Mouse (Mus musculus) erythroblast, embryonic 14.5 days (primary cell): ENCODE data around the gene Npas2. TPM values are rescaled to one million over a fixed set of nuclear protein-coding genes. Genes with fewer than 3 reads are reported as not detected.
A peak's percentile ranks its signal among the peaks of the same experiment; 100 is the strongest.

Experiments used
- H3K27me3 ChIP-seq: 2 replicates; pipeline ENCODE4 v1.6.1; 2012; ENCODE audit warnings: inconsistent platforms; ENCODE audit not compliant: control insufficient read depth
- H3K36me3 ChIP-seq: 2 replicates; pipeline ENCODE4 v1.6.1; 2012; ENCODE audit warnings: mild to moderate bottlenecking, inconsistent platforms; ENCODE audit not compliant: control insufficient read depth
- H3K4me1 ChIP-seq: 2 replicates; pipeline ENCODE4 v1.6.1; 2012; ENCODE audit warnings: inconsistent platforms; ENCODE audit not compliant: control insufficient read depth
- H3K4me3 ChIP-seq: replicated peaks from 2 replicates; pipeline ENCODE3; 2012; ENCODE audit warnings: moderate library complexity, mild to moderate bottlenecking, inconsistent platforms
- H3K9me3 ChIP-seq: 2 replicates; pipeline ENCODE4 v1.6.1; 2012; ENCODE audit warnings: low read length, inconsistent platforms, mixed read lengths; ENCODE audit not compliant: control insufficient read depth
- GATA1 ChIP-seq: IDR thresholded peaks from 2 replicates; pipeline ENCODE4 v1.6.1; 2012; ENCODE audit warnings: low read length, inconsistent platforms, mixed read lengths
- TAL1 ChIP-seq: IDR thresholded peaks from 3 replicates; pipeline ENCODE4 v1.6.1; 2012; ENCODE audit warnings: low read length, inconsistent platforms, mixed read lengths
- polyA plus RNA-seq: library from polyadenylated mRNA; stranded (reverse); fragments of >175 nt; gene quantifications from 2 replicates; pipeline ENCODE4 v1.2.3, GENCODE M21; 2012

The Npas2 gene
- polyA plus RNA-seq, 1 experiment = not detected

GRCm38 (mm10) chr1:39349001-39349400, 155.5 kb downstream of the Npas2 start:
- H3K36me3 ChIP-seq = no peaks in the 10 kb centered on the region
- TF ChIP-seq TAL1 = no peak
- no peak for TF ChIP-seq GATA1
- H3K9me3 ChIP-seq = no peaks in the 10 kb centered on the region
- H3K4me1 ChIP-seq = no peaks in the 10 kb centered on the region
- no peak overlapping the region for H3K4me3 ChIP-seq
- H3K27me3 ChIP-seq = no peaks in the 10 kb centered on the region

GRCm38 (mm10) chr1:39349427-39349826, 155.9 kb downstream of the Npas2 start:
- TF ChIP-seq TAL1 = no peak
- TF ChIP-seq GATA1 = no peak
- H3K4me1 ChIP-seq = no peaks in the 10 kb centered on the region
- H3K27me3 ChIP-seq = no peaks in the 10 kb centered on the region
- H3K36me3 ChIP-seq = no peaks in the 10 kb centered on the region
- no peak overlapping the region for H3K4me3 ChIP-seq
- H3K9me3 ChIP-seq = no peaks in the 10 kb centered on the region

GRCm38 (mm10) chr1:39361754-39362514, 168.4 kb downstream of the Npas2 start:
- Histone ChIP-seq H3K4me1 (peaks cover 28% of the 10 kb centered on the region), H3K4me3 (no peak overlapping the region), H3K9me3 (peaks cover 6% of the 10 kb centered on the region), H3K27me3 (peaks cover 13% of the 10 kb centered on the region), H3K36me3 (no peaks in the 10 kb centered on the region)
- no peak for TF ChIP-seq TAL1
- TF ChIP-seq GATA1 = no peak

- Histone ChIP-seq H3K9me3 (peaks cover 6% of the 10 kb centered on the region), H3K4me1 (peaks cover 34% of the 10 kb centered on the region), H3K36me3 (no peaks in the 10 kb centered on the region), H3K4me3 (no peak overlapping the region), H3K27me3 (peaks cover 12% of the 10 kb centered on the region)
- TF ChIP-seq TAL1 (no peak), GATA1 (no peak)
Observed at GRCm38 (mm10) chr1:39362515-39362893, 169.0 kb downstream of the Npas2 start.

- Histone ChIP-seq H3K9me3 (no peaks in the 10 kb centered on the region), H3K27me3 (peaks cover 7% of the 10 kb centered on the region), H3K36me3 (peaks cover 17% of the 10 kb centered on the region), H3K4me1 (peaks cover 49% of the 10 kb centered on the region), H3K4me3 (no peak overlapping the region)
- TF ChIP-seq TAL1 = no peak
- TF ChIP-seq GATA1 = no peak
Observed at GRCm38 (mm10) chr1:39365562-39365961, 172.0 kb downstream of the Npas2 start.

- Histone ChIP-seq H3K4me3 (peak overlapping the region; percentile 70), H3K27me3 (peaks cover 7% of the 10 kb centered on the region), H3K4me1 (peaks cover 41% of the 10 kb centered on the region), H3K9me3 (no peaks in the 10 kb centered on the region), H3K36me3 (peaks cover 32% of the 10 kb centered on the region)
- TF ChIP-seq GATA1 = no peak
- TF ChIP-seq TAL1 = no peak
Observed at GRCm38 (mm10) chr1:39367045-39367444, 173.5 kb downstream of the Npas2 start.

- TF ChIP-seq GATA1 (no peak), TAL1 (no peak)
- peaks cover 7% of the 10 kb centered on the region for H3K27me3 ChIP-seq
- peaks cover 37% of the 10 kb centered on the region for H3K4me1 ChIP-seq
- H3K9me3 ChIP-seq = no peaks in the 10 kb centered on the region
- H3K36me3 ChIP-seq = peaks cover 39% of the 10 kb centered on the region
- H3K4me3 ChIP-seq = peak within 1 kb of the TSS; percentile 70
Observed at GRCm38 (mm10) chr1:39367601-39368266, 174.2 kb downstream of the Npas2 start, which contains the start of gene Rpl31. Gene Rpl31, plus strand, starts transcription at chr1:39367842.

- peaks cover 45% of the 10 kb centered on the region for H3K36me3 ChIP-seq
- TF ChIP-seq GATA1 = no peak
- H3K9me3 ChIP-seq = no peaks in the 10 kb centered on the region
- peaks cover 7% of the 10 kb centered on the region for H3K27me3 ChIP-seq
- H3K4me3 ChIP-seq = peak overlapping the region; percentile 70
- peaks cover 34% of the 10 kb centered on the region for H3K4me1 ChIP-seq
Observed at GRCm38 (mm10) chr1:39368267-39368841, 174.8 kb downstream of the Npas2 start.

- TF ChIP-seq TAL1 = no peak
- TF ChIP-seq GATA1 = no peak
- no peaks in the 10 kb centered on the region for H3K9me3 ChIP-seq
- H3K4me3 ChIP-seq = peak overlapping the region; percentile 12
- peaks cover 7% of the 10 kb centered on the region for H3K27me3 ChIP-seq
- H3K36me3 ChIP-seq = peaks cover 65% of the 10 kb centered on the region
- peaks cover 33% of the 10 kb centered on the region for H3K4me1 ChIP-seq
Observed at GRCm38 (mm10) chr1:39370431-39370830, 176.9 kb downstream of the Npas2 start.
